Mouse (Mus musculus) naive thymus-derived CD4-positive, alpha-beta T cell, adult 2 months (primary cell): ENCODE results near the gene Fxyd2.
A peak's percentile ranks its signal among the peaks of the same experiment; 100 is the strongest.

Experiments
- DNase-seq: peaks from one replicate; pipeline ENCODE4 v3.0.0-alpha.2; 2011; ENCODE audit warnings: low read depth

The Fxyd2 gene

GRCm38 (mm10) chr9:45391299-45391698, 8.2 kb upstream of the Fxyd2 start:
- no peak for DNase-seq

DNA sequence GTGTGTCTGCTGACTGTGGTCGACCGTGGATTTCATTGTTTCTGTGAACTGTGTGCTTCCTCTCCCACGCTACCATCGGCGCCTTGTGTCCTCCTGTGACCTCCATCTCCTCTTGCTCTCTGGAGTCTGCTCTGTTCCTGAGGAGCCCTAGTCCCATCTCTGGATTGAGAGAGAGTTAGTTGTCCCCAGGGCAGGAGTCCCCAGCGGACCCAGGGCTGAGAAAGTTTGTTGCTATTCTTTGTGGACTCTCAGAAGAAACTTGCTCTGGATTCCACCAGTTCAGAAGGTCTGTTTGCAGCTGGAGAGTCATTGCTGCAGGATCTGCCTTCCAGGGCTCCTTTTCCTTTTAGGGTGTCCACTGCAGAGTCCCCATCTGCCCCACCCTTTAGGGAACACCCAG, 4.3 kb upstream of the Fxyd2 start:
- no peak for DNase-seq

DNA sequence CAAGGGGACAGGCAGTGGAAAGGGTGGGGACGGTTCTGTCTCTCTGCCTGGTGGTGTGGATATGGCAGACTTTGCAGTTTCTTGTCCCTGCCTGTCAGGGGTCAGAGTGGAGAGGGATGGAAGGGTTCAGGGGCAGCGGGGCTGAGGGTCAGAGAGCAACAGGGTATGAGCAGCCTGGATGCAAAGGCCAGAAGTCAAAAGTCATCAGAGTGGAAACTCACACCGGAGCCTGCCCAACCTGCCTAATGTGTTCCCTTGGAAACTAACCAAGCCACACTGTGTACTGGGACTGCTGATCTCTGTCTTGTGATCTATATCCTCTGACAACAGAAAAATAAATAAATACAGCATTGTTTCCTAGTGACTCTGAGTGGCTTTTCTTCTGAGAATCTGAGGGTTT, 3.7 kb upstream of the Fxyd2 start:
- DNase-seq, result no peak

- no peak for DNase-seq
These were observed 1.1 kb upstream of the Fxyd2 start for GRCm38 (mm10) chr9:45398336-45398735.

DNA sequence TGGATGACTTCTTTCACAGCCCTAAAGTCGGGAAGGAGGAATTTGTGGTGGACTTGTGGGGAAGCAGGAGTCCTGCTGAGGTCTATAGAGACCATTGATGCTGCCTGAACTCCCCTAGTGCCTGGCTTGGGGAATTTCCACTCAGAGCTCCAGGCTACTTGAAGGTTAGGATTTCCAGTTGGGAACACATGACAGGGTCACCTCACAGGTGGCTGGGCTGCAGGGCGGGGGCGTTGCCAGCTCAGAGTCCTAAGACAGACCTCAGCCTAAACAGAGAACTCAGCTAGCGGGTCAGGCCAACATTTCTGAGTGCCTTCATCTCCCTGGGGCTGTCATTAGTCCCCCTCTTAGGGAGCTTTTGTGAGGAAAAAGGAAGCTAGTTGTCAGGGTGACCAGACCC, 2.4 kb downstream of the Fxyd2 start:
- DNase-seq, result no peak

DNA sequence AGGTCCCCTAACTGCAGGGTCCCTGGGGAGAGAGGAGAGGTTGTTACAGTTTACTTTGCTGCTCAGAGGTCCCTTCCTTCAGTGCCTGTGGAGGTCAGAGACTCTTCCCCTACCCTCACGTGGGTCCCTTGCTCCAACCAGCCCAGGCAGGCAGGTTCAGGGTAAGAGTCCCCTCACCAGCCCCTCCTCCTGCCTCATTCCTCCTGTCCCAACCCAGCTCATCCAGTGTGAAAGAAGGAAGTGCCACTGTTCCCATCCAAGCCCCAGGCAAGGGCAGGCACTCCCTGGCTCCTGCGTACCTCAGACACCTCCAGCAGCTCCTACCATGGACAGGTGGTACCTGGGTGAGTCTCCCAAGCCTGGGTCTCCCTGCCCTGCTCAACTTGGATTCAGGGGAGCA, 3.5 kb downstream of the Fxyd2 start:
- no peak for DNase-seq

DNA sequence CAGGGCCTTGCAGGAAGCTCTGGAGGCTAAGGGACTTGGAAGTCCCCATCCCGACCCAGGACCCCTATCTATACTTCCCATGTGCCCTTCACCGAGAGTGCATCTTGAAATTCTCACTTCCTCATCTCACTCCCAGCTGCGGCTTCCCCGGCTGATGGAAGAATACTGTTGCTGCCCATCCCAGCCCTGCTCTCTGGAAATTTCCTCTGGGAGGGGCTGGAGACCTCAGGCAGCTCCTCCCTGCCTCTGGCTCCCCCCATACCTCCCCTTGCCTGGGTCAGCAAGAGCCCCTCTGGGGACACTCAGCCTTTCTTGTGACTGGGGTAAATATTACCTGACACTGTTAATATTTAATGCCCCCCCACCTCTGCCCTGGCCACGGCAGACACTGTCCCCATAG, 6.2 kb downstream of the Fxyd2 start:
- DNase-seq, result no peak

- no peak for DNase-seq
These were observed 7.3 kb downstream of the Fxyd2 start for GRCm38 (mm10) chr9:45406808-45407207.

- peak; percentile 67 for DNase-seq
These were observed 8.5 kb downstream of the Fxyd2 start for GRCm38 (mm10) chr9:45407706-45408675.

DNA sequence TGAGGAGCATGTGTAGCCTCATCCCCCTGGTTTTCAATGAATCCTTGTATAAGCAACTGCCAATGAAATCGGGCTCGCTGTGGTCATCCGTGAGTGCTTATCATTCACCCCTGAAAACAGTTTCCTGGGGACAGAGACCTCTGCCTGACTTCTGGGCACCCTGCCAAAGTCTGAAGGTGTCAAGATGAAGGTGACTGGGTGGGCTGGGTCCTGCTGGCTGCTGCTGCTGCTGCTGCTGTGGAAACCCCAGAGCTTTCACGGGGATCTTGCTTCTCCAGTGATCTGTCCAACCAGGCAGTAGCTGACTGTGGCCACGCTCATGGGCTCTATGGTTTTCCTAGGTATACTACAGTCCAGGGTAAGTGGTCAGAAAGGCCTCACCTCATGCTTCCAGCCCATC, 10.7 kb downstream of the Fxyd2 start:
- DNase-seq, result no peak

DNA sequence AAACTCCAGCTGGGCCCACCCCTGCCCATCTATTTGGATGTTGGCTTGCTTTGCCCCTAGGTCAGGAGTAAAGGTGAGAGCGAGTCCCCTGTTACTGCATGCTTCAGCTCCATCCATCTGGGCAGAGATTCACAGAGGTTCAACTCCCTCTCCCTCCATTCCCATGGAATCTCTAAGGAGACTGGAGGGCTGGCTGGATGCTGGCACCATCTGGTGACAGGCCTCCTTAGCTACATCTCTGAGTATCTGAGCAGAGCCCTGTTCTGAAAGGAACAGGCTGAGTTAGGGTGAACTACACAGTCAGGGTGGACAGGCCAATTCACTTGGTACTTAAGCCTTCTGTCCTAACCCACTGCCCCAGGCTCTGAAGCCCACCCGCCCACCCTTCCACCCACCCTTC, 11.1 kb downstream of the Fxyd2 start:
- no peak for DNase-seq

- DNase-seq, result no peak
These were observed 11.6 kb downstream of the Fxyd2 start for GRCm38 (mm10) chr9:45411111-45411510.

DNA sequence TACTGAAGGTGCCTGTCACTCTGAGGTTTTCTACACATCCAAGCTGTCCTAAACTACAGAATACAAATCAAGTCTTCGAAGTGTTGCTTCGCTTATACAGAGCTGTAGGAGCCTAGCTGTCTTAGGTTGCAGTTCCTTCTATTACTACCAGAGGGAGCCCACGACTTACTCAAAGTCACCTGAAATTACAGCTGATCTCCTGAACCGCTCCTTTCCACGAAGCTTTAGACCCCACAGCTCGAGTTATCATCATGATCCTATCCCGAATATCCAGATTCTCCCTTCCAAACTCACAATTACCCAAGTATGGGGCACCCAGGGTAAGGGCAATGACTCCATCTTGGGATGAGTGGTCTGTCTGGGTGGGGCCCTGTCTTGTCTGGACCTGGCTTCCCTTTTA, 12.3 kb downstream of the Fxyd2 start:
- DNase-seq, result peak; percentile 78

GRCm38 (mm10) chr9:45412287-45412686, 12.8 kb downstream of the Fxyd2 start:
- DNase-seq, result peak; percentile 93

GRCm38 (mm10) chr9:45412700-45413477, 13.4 kb downstream of the Fxyd2 start:
- DNase-seq, result peak; percentile 15

- peak; percentile 55 for DNase-seq
These were observed 14.1 kb downstream of the Fxyd2 start for GRCm38 (mm10) chr9:45413478-45414140.

DNA sequence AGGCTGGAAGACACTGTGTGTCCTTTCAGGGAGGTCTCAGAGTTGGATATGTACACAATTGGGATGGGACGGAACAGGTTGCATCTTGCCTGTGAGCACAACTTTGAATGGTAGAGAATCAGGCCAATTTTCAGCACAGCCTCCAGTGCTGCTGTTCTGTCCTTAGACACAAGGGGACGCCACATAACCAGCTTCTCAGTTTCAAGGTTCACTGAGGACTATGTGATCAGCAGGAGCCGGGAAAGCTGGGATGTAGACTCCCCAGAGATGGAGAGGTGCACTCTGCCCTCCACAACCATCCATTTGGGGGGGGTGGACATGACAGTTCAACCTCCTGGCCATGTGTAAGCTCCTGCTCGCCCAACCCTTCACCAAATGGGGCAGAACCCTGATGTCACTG, 16.4 kb downstream of the Fxyd2 start:
- peak; percentile 54 for DNase-seq

DNA sequence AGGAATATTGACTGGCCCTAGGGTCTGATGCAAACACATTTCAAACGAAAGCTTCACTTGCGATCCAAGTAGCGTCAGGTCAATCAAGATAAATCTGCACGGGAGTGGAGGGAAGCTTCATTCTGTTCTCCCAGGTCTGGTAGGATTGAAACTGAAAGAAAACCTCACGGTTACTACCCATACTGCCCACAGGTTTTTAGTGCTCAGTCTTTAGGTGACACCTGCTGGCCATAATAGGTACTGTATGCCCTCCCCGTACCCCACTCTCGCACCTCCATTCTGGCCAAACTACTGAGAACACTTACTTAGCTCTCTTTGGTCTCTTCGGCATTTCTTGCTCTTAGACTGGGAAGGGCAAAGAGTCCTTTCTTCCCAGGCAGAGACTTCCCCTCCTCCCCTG, 17.8 kb downstream of the Fxyd2 start:
- peak; percentile 89 for DNase-seq

GRCm38 (mm10) chr9:45418252-45418651, 18.8 kb downstream of the Fxyd2 start:
- no peak for DNase-seq

DNA sequence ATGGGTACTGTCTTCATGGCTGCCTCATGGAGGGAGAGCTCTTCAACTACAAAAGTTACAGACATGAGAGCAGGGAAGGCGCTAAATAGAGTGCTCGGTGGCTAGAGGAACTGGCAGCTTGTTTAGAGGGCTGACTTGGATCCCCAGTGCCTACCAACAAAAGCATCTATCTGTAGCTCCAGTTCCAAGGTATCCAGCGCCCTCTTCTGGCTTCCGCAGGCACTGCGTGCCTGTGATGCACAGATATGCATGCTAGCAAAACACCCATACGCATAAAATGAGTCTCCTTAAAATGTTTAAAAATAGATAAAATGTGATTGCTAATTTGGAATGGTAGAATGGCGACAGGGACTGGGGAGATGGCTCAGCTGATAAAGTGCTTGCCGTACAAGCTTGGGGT, 21.7 kb downstream of the Fxyd2 start:
- peak; percentile 52 for DNase-seq

GRCm38 (mm10) chr9:45422761-45423298, 23.4 kb downstream of the Fxyd2 start:
- no peak for DNase-seq

- DNase-seq, result no peak
These were observed 27.0 kb downstream of the Fxyd2 start, which contains the start of gene Dscaml1 for GRCm38 (mm10) chr9:45426456-45426855. Gene Dscaml1, plus strand, starts transcription at chr9:45426628.
